Mouse (Mus musculus): ENCODE data around the gene Icmt.

The Icmt gene

GRCm38 (mm10) chr4:152340584-152341284, 43.7 kb downstream of the Icmt start:
- DNase-seq, result peak in 1 of 2 experiments; percentile 38

GRCm38 (mm10) chr4:152343296-152343695, 46.3 kb downstream of the Icmt start:
- peak; percentile 43 to 66 for DNase-seq

GRCm38 (mm10) chr4:152344651-152345050, 47.6 kb downstream of the Icmt start:
- no peak for DNase-seq

GRCm38 (mm10) chr4:152345120-152345889, 48.3 kb downstream of the Icmt start:
- peak; percentile 19 to 20 for DNase-seq

GRCm38 (mm10) chr4:152349837-152350381, 52.9 kb downstream of the Icmt start:
- peak in 1 of 2 experiments; percentile 45 for DNase-seq

- DNase-seq, result no peak
These were observed 53.8 kb downstream of the Icmt start for GRCm38 (mm10) chr4:152350722-152351421.

GRCm38 (mm10) chr4:152351422-152352305, 54.6 kb downstream of the Icmt start:
- DNase-seq, result peak in 1 of 2 experiments; percentile 38

GRCm38 (mm10) chr4:152353886-152354637, 57.0 kb downstream of the Icmt start:
- DNase-seq, result no peak

- DNase-seq, result no peak
These were observed 58.6 kb downstream of the Icmt start for GRCm38 (mm10) chr4:152355672-152356071.
